Mouse (Mus musculus): ENCODE measurements around the gene Mcm9. TPM values are rescaled to one million over a fixed set of nuclear protein-coding genes. Genes with fewer than 3 reads are reported as not detected.

Gene Mcm9
- polyA plus RNA-seq, 1 experiment from 2014 or later = 4.4 TPM

DNA sequence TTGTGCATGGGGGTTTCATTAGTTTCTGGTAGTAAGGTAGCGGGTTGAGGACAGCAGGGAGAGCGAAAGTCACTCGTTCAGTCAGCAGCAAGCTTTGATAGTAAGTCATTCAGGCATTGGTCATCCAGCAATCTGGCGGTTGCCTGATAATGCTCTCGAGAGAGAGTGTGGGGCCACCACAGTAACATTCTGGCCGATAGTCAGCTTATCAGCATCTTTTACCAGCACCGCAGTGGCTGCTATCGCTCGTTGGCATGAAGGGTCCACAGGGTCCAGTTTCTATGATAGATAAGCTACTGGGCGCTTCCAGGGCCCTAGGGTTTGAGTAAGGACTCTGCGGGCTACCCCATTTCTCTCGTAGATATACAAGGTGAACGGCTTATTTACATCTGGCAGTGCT is 136.3 kb downstream of the Mcm9 start:
- Histone ChIP-seq H3K9me3 (ENCODE audit: low read length) (no peaks in the 10 kb centered on the region), H3K27ac (ENCODE audit: low read length) (no peak overlapping the region), H3K9ac (replicated peaks; ENCODE audit: low read depth) (no peak overlapping the region), H3K36me3 (ENCODE audit: insufficient read depth, low read length) (no peaks in the 10 kb centered on the region), H3K4me3 (ENCODE audit: low read depth, low read length) (no peak overlapping the region), H3K27me3 (replicated peaks; ENCODE audit: insufficient read depth, low read length) (no peaks in the 10 kb centered on the region), H3K4me2 (replicated peaks; ENCODE audit: low read depth, low read length) (no peak overlapping the region), H3K4me1 (ENCODE audit: insufficient read depth, low read depth, low read length) (no peaks in the 10 kb centered on the region)
- WGBS = 88% methylated on average over 13 of the region's 13 CpGs
- ATAC-seq (no peak), DNase-seq (ENCODE audit: low spot score) (no peak)
- no peak for TF ChIP-seq CTCF (IDR thresholded peaks at IDR 0.05)
- no peak for TF ChIP-seq EP300 (IDR thresholded peaks at IDR 0.05)

Other genes with a start within 250 kb of the Mcm9 start
- gene Asf1a, start 33.7 kb downstream of the Mcm9 start, polyA plus RNA-seq (2015; fragmentation: Nextera tagmentation; extraction: Ambion mirVana) = 65.9 and 75.2 TPM in 2 replicates
- gene Fam184a, start 120.7 kb upstream of the Mcm9 start, polyA plus RNA-seq (2015; fragmentation: Nextera tagmentation; extraction: Ambion mirVana) = 6.4 TPM in 2 replicates